Mouse (Mus musculus) granulocyte monocyte progenitor cell, adult 5-6 weeks (primary cell): Measurements from ENCODE around the gene Hvcn1. TPM values are rescaled to one million over a fixed set of nuclear protein-coding genes. Genes with fewer than 3 reads are reported as not detected.
A peak's percentile ranks its signal among the peaks of the same experiment; 100 is the strongest.

Experiments used
- ATAC-seq: replicated peaks from 2 replicates; pipeline ENCODE4 v1.8.0; 2016; ENCODE audit warnings: mild to moderate bottlenecking, moderate TSS enrichment, inconsistent platforms; ENCODE audit not compliant: poor library complexity, severe bottlenecking
- total RNA-seq, 2 experiments: library from RNA; stranded (forward) in 1 of 2; stranded (reverse) in 1 of 2; fragments of 200-712, 200-1000 nt in 1 of 2; fragments of >200 nt in 1 of 2; fragmentation: Nextera tagmentation in 1 of 2; gene quantifications; 2 replicates each; pipeline ENCODE4 v1.2.3; 2014 to 2017

Hvcn1 gene
- total RNA-seq, 2 experiments from 2014 or later = 53.8 to 84.3 TPM

DNA sequence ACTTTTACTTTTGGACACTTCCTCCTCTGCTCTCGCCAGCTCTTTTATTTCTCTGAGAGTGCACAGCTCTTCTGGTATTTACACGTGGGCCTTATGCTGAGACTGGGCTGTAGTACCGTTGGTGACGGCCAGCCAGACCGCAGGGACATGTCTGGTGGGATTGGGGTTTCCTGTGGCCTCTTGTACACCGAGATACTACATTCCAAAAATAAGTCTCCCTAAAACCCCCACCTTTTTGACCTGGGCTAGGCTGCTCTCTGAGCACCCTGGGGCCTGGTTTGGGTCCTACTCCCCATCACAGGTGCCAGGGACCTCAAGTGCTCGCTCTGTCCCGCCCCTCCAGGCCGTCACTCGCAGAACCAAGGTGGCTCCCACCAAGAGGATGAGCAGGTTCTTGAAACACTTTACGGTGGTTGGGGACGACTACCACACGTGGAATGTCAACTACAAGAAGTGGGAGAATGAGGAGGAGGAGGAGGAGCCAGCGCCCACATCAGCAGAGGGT, 26.5 kb downstream of the Hvcn1 start:
- peak; percentile 55 for ATAC-seq

DNA sequence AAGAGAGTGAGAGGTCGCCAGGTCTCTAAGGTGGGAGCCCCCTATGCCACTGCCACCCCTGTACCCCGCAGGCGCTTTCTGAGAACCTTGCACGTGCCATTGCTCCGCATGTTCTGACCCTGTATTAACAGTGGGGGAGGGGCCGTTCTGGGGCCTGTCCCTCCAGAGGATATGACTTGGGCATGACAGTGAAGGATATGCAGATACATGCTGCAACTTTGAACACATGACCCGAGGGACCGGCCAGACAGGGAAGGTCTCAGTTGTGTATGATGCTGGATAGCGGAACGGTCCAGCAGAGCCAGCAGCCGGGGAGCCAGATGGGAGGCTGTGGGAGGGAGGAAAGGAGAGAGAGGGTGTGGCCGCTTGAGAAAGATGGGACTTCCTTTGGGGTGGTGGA, 27.1 kb downstream of the Hvcn1 start:
- ATAC-seq = peak; percentile 58

DNA sequence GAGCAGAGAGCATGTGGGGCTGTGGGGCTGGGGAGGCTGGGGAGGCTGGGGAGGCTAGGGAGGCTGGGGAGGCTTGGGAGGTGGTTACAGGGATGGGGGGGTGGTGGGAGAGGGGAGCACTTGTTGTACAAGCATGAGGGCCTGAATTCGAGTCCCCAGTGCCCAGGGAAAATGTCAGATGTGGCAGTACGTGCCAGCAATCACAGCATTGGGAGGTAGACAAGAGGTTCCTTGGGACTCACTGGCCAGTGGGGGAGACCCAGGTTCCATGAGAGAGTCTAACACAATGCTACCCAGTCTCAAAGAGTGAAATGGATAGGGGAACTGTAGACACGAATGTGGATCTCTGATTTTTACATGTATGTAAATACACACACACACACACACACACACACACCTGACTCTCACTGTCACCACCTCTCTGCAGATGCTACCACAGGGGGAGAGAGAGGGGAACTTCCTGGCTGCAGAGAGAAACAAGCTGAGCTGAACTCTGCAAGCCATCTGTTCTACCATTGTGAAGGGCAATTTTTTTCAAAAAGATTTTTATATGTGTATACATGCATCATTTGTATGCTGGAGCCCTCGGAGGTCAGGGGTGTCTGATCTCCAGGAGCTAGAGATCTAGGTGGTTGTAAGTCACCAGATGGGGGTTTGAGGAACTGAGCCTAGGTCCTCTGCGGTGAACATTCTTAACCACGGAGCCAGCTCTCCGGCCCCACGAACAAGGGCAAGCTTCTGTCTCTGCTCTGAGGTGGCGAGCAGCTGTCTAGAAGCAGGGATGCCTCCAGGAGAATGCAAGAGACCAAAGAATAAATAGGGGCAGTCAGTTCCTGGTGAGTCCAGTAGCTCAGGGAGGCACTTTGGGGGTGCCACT, 28.0 kb downstream of the Hvcn1 start:
- peak; percentile 67 for ATAC-seq

DNA sequence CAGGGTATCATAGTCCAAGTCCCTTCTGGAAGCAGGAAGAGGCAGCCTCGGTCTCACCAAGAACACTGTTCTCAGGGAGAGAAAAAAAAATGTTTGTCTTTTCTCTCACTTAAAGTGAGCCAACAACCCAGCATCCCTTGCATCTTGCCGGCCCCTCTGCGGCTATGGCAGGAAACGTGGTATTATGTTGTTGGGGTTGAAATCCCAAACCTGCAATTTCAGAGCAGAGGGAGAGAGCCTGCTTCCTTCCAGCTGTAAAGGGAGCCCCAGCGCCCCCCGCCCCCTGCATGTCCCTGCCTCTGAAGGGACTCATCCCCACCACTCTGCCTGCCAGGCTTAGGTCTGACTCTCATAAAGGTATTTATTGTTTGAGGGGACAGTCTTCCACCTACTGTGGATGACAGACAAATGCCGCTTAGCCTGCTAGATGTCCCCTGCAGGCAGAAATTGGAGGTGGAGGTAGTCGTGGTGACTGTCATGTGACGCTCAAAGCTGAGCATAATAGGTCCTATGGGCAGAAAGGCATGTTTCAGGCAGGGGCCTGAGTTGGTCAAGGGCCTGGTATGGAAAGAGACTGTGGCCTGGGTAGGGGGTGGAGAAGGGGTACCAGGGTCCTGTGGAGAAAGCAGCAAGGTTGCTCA, 28.7 kb downstream of the Hvcn1 start:
- ATAC-seq = peak; percentile 10

DNA sequence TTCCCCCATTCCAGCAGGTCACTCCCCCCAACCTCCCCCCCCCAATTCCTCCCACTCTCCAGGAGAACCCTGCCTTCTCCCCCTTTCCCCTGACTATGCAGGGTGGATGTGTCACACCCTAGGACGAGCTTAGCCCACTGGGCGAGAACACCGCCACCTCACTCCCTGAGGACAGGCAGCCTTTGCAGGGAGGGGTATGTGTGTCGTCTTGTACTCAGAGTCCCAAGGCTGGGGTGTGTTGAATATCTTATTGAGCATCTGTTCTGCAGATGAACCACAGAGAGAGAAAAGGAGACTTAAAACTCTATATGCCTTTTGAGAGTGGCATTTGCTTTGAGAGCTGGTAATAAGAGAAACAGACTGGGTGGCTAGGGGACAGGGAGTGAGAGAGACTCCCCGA, 30.6 kb downstream of the Hvcn1 start:
- ATAC-seq = no peak

DNA sequence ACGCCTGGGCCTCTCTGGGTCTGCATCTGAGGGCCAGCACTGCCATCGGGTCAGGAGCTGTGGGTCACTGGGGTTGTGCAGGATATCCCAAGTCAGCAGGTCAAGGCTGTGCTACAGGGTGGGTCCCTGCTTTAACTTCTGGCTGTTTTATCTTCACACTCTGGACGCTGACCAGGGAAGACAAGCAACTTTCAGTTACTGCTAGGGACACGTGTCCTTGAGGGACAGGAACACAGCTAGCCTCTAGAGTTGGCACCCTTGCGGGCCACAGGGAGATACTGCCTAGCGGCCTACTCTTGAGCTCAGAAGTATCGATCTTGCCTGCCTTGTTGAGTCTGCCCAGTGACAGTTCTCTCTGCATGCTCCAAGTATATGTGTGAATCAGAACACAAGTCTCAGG, 33.0 kb downstream of the Hvcn1 start:
- ATAC-seq = no peak

DNA sequence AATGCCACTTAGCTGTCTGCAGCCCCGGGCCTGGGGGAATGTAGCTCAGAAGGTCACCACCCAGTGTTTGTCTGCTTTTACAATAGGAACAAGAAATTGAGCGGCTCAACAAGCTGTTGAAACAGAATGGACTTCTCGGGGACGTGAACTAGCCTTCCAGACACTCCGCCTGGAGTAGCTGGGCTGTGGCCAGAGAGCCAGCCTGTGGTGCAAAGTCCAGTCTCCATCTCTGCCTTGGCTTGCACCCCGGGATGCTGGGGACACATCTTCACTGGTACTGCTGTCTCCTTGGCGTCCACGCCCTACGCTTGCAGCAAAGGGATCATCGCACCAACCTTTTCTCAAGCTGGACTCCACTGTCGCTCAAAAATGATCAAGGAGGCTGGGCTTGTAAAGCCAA, 33.9 kb downstream of the Hvcn1 start:
- no peak for ATAC-seq

DNA sequence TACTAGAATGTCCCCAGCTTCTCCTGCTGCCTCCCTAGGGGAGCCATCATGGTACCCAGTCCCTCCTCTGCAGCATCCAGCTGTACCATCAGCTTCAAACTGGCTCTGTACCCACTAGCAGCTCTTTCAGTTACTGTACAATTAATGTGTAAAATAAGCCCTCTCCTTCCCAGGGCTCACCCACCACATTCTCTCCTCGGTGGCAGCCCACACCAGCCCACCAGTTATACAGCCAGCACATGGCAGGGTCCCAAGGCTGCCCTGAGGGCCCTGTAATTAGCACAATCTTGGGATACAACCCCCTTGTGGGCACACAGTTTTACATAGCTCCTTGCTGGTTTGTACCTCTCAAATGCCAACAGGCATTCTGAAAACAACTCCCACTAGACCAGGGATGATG, 34.4 kb downstream of the Hvcn1 start:
- no peak for ATAC-seq

DNA sequence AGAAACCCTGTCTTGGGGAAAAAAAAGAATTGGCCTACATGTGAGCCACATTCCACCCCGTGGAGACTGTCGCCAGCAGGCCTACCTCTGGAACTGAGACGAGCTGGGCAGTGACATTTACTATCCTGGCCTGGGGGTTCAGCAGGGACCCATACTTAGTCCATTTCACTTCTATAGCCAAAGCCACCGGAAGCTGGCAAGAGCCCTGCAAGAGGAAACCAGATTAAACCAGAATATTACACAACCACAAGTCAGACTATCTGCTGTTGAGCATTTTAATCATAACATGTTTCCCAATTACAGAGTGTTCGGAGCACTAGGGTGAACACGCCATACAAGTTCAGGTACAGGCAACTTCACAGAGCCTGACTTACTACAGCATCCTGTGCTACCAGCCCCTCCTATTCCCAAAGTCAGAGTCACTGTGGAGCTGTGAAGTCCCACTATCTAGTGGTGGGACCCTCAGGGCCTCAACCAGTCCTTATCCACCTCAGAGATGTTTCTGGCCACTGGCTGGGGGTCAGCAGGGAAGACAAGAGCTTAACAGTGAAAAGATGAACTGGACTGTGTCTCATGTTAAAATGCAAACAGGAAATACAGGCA, 36.0 kb downstream of the Hvcn1 start:
- peak; percentile 81 for ATAC-seq

DNA sequence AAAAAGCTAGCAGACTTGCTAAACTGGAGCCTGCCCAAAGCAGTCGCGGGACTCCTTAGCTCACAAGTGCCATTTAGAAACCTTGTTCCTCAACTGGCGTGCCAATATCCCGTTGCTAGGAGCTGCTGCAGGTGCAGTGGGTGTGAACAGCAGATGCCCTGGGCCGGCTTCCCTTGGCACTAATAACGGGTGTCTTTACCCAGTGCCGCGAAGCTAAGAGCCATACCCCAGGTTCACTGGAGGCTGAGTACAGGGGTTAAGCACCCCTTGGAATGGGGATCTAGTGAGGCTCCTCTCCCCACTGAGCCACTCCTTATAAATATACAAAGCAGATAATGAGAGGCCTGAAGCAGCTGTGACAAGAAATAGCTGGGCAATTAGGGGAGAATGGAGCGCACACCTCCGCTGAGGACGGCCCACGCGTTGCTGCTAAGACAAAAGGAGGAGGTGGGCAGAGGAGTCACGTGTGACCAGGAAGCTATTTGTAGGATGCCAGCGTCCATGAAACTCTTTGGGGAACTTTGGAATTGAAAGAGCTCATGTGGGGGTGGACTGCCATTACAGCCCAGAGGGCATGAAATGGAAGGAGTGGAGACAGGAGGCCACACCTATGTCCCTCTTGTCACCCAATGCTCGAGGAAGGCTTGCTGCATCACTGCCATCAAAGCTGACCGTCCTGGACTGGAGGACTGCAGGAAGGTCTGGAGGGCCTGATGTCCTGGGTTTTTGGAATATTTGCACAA, 37.3 kb downstream of the Hvcn1 start:
- ATAC-seq = no peak

DNA sequence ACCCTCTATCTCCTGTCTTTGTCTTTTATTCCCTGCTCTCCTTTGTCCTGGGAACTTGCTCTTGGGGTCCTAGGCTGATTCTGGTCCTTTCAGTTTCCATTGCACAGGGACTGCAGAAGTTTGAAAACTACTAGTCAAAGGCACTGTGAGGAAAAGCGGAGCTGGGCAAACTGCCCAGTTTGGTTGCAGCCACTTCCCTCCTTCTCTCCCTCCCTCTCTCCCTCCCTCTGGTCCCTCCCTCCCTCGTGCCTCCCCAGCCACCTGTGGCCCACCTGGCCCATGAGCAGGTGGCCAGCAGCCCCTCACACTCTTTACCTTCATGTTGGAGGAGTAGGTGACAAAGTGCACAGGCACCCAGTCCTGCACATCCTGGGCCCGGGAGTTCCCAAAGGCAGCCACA, 38.6 kb downstream of the Hvcn1 start:
- ATAC-seq = peak; percentile 10; the same call in 1 of the 2 replicates

DNA sequence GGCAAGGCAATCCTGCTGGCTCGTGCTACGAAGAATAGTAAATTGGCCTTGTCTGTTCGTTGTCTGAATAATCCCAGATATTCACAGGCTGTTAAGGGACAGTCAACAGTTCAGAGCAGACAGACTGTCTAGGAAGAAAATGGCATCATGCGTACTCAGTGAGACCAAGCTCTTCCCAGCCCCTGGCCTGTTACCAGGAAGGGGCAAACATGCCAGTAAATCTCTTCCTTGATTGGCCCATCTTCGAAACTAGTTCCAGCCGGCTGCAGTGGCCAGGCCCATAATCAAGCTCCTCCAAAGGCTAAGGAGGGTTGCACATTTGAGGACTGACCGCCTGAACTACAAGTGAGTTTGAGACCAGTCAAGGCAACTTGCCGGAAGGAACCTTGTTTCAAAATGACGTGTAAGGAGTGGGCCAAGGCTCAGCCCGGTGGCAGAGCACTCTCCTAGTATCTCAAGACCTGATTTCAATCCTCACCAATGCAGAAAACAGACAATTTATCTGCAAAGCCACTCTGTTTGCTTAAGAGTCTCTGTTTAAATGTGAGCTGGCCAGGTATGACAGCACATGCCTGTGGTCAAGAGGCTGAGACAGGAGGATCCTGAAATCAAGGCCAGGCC, 40.1 kb downstream of the Hvcn1 start:
- no peak for ATAC-seq

DNA sequence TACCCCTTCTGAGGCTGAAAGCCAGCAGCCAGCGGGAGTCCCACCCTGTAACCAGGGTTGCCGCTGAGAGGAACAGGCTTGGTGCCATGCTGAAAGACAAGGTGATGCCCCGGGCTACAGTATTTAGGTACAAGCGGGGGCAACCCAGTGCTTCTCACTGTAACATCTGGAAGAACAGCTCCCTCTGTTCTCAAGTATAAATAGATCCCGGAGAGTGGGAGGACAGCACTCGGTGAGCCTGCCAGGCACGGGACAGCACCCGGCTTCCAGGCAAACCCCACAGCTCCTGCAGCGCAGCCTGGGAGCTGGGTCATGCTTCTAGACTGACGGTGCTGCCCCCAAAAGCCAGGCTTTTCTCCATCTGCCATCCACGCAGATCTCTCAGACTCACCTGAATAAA, 40.9 kb downstream of the Hvcn1 start:
- no peak for ATAC-seq

DNA sequence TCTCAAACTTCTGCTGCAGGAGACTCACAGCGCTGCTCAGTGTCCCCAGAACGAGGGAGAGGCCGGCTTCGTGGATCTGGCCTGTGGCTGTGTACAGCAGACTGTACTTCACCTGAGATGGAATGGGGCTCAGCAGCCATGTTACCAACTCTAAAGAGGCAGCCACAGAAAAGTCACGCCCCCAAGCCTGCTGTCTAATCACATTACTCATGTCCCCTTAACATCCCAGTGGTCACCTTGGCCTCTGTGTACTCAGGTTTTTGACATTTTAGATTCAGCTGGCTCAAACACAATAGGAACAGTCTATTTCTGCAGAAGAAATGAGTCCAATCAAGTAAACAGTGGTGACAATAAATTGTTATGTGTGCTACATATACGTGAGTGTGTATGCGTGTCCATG, 41.3 kb downstream of the Hvcn1 start:
- ATAC-seq = no peak

DNA sequence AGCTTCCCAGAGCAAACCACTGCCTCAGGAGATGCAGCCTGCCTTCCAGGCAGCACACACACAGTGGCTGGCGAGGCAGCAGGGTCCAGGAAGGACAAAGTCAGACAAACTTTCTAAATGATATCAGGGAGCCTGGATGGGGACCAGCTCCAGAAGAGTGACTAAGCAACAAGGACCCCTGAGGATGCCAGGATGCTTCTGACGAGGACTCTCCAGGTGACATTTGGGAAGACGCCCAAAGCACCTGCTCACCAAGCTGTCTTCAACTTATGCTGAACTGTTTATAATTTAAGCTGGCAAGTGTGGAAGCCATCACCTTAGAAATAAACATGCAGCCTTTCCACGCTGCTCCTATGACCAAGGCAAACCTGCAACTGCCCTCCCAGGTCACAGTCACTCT, 42.7 kb downstream of the Hvcn1 start:
- no peak for ATAC-seq

DNA sequence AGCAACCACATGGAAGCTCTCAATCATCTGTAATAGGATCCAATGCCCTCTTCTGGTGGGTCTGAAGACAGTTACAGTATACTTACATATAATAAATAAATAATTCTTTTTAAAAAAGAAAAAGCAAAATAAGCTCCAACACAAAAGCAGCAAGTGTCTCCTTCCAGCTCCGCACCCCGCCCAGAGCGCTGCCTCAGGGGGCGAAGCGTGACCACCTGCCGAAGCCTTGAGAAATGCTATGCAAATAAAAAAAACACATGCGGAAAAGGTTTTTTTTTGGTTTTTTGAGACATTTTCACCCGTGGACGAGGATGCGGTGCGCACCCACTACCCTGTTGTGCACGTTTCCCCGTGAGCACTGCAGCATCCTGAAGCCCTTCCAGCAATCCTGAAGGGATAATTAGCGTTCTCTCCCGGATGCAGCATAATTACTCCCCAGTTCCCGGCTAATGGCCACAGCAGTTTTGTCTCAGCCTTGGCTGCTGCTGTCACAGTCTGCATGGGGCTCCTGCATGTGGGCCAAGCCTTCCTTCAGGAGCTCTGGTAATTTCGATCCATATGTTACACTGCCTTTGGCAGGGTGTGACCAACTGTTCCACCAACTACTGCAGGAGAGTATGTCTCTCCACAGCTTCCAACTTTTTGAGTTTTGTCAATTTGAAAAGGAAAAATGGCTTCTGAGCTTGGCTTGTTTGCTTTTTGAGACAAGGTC, 45.4 kb downstream of the Hvcn1 start:
- no peak for ATAC-seq

DNA sequence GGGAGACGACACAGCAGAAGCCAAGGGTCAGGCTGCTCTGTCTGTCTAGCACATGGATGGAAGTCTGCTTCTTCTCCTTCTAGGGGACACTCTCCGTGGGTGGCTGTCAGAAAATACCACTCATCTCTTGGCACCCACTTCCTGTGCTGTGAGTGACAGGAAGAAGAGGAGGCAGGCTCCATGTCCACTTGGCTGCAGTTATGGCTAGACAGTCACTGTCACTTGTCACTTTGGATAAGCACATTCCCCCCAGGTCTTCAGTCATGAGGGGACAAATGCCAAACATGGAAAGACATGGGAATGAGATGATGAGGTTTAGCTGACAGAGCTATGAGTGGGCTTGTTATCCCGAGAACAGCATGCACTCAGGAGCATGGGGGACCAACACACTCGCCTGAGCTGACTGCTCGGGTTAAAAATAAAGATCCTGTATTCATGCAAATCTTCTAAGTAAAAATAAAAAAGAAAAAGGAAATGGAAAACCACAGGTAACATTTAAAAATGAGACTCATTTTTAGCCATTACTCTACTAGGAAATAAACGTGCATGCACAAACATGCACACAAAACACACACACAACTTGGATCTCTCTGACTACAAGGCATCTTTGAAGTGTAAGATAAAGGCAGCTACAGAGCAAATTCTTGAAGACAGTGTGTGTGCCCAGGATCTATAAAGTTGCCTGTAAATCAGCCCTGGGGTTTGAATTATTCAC, 51.6 kb downstream of the Hvcn1 start:
- peak; percentile 30; the same call in 1 of the 2 replicates for ATAC-seq

DNA sequence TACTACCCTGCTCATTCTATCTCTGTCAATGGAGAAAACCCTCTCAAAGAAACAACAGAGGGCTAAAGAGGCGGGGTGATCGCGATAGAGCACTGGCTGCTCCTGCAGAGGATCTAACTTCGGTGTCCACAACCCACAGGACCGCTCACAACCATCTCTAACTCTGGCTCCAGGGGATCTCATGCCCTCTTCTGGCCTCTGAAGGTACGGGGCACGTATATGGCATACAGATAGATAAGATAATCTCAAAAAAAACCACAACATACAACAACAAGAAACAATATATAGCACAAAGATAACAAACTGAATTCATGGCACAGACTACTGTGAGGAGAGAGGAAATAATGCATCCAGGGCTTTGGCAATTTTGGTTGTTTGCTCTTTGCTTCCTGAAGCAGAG, 55.5 kb downstream of the Hvcn1 start:
- no peak for ATAC-seq
